ENCODE assay signal across 20 mouse cellular contexts in genomic region chr7:111919961-111920360, GRCm38 (mm10).
DNase-seq lines count a peak whose midpoint lies in the region.
"Had no signal": no experiment of that assay in that cellular context is flagged by ENCODE, and none has a peak within 500 bp of the region (broad histone marks: within the 10 kb centered on the region; RNA-seq: fewer than 3 reads in every experiment).

No protein-coding gene starts in this region.

- DNase-seq in heart, embryonic 10.5 days (ENCODE audit: low spot score) = peak; percentile 52
- DNase-seq in heart, postnatal 14 days = no peak
- DNase-seq in adipocyte (ENCODE audit: low spot score) = peak; percentile 5
- peak; percentile 56 for DNase-seq in retina, embryonic 14.5 days (ENCODE audit: low spot score)
- peak; percentile 48 for DNase-seq in retina, postnatal 1 day
- no peak for DNase-seq in kidney, postnatal 10 days
- DNase-seq in layer of hippocampus, adult 9-10 months (ENCODE audit: low spot score) = no peak
- no peak for DNase-seq in kidney, postnatal 25 days
- DNase-seq: adrenal gland, adult 2 months; adrenal gland, adult 8-10 months; adrenal gland, postnatal 10 days; adrenal gland, postnatal 14 days; adrenal gland, postnatal 25 days; adrenal gland, postnatal 36 days; B cell, adult 2 months; cerebellum, adult 11 months; cerebellum, adult 11-12 months; cerebellum, adult 18-20 months had no signal

- no peak overlapping the region for H3K27ac ChIP-seq in heart, embryonic 10.5 days

- H3K4me1 ChIP-seq in heart, embryonic 10.5 days = no peaks in the 10 kb centered on the region

- no peak overlapping the region for H3K4me3 ChIP-seq in heart, embryonic 10.5 days

- H3K9me3 ChIP-seq in heart, embryonic 10.5 days = no peaks in the 10 kb centered on the region
- H3K9me3 ChIP-seq: G1E had no signal

- H3K27me3 ChIP-seq in heart, embryonic 10.5 days (ENCODE audit: insufficient read depth, poor library complexity, severe bottlenecking) = no peaks in the 10 kb centered on the region
- H3K27me3 ChIP-seq: Patski had no signal

- intact Hi-C loops in heart, postnatal 14 days (cut with DNase I) = no loop called here

- H3K36me3 ChIP-seq in heart, embryonic 10.5 days = no peaks in the 10 kb centered on the region
- H3K36me3 ChIP-seq: G1E had no signal

- 82% methylated on average over 1 of the region's 1 CpGs for WGBS in heart, embryonic 10.5 days

Comparison
In these comparisons a context has a peak if more than half of its experiments do, and no peak if none do; other contexts are left out.
1. DNase-seq: peak in heart, embryonic 10.5 days (single experiment), adipocyte (single experiment), retina, embryonic 14.5 days (single experiment) and retina, postnatal 1 day (single experiment); none in heart, postnatal 14 days (0 of 2), kidney, postnatal 10 days (single experiment), layer of hippocampus, adult 9-10 months (single experiment) and kidney, postnatal 25 days (0 of 2).